Mouse (Mus musculus) brown adipose tissue, adult 24 weeks (tissue): Measurements from ENCODE around the gene Sav1. TPM values are rescaled to one million over a fixed set of nuclear protein-coding genes. Genes with fewer than 3 reads are reported as not detected.

Source experiments
- H3K27ac ChIP-seq: fragments of 200-500 bp; replicated peaks from 2 replicates; pipeline ENCODE4 v1.5.1; 2012; ENCODE audit warnings: low read depth, mild to moderate bottlenecking, low read length
- H3K4me1 ChIP-seq: fragments of 200-500 bp; 2 replicates; pipeline ENCODE4 v1.6.1; 2012; ENCODE audit warnings: low read length, mixed read lengths; ENCODE audit not compliant: control insufficient read depth, insufficient read depth, insufficient read length
- H3K4me3 ChIP-seq: fragments of 200-500 bp; 2 replicates; pipeline ENCODE4 v1.5.1; 2012; ENCODE audit warnings: low read depth, mild to moderate bottlenecking, low read length, moderate library complexity; ENCODE audit not compliant: insufficient read depth
- polyA plus RNA-seq: library from polyadenylated mRNA; stranded (reverse); fragments of >200 nt; gene quantifications from 2 replicates; pipeline ENCODE4 v1.2.4, GENCODE M21; 2012; ENCODE audit not compliant: missing spikeins, insufficient read depth, insufficient read length

Gene Sav1
- polyA plus RNA-seq, 1 experiment, result 47.5 TPM

- H3K4me3 ChIP-seq, result no peak overlapping the region
- H3K27ac ChIP-seq, result no peak overlapping the region
- H3K4me1 ChIP-seq, result peaks cover 8% of the 10 kb centered on the region
Measured at GRCm38 (mm10) chr12:69976688-69977087, 10.1 kb downstream of the Sav1 start.

- peaks cover 4% of the 10 kb centered on the region for H3K4me1 ChIP-seq
- no peak overlapping the region for H3K4me3 ChIP-seq
- no peak overlapping the region for H3K27ac ChIP-seq
Measured at GRCm38 (mm10) chr12:69973666-69974065, 13.1 kb downstream of the Sav1 start.

GRCm38 (mm10) chr12:69968154-69968553 is 18.6 kb downstream of the Sav1 start:
- H3K4me3 ChIP-seq, result no peak overlapping the region
- H3K27ac ChIP-seq, result no peak overlapping the region

GRCm38 (mm10) chr12:69967112-69967511 is 19.7 kb downstream of the Sav1 start:
- H3K4me3 ChIP-seq, result no peak overlapping the region
- H3K27ac ChIP-seq, result no peak overlapping the region
- H3K4me1 ChIP-seq, result no peaks in the 10 kb centered on the region

More at GRCm38 (mm10) chr12:69968154-69968553, 18.6 kb downstream of the Sav1 start:
- H3K4me1 ChIP-seq, result no peaks in the 10 kb centered on the region; the same call in 1 of the 2 replicates

GRCm38 (mm10) chr12:69966071-69966470 is 20.7 kb downstream of the Sav1 start:
- H3K4me1 ChIP-seq, result no peaks in the 10 kb centered on the region
- H3K4me3 ChIP-seq, result no peak overlapping the region
- no peak overlapping the region for H3K27ac ChIP-seq

GRCm38 (mm10) chr12:69965644-69966043 is 21.2 kb downstream of the Sav1 start:
- no peaks in the 10 kb centered on the region for H3K4me1 ChIP-seq
- H3K4me3 ChIP-seq, result no peak overlapping the region
- H3K27ac ChIP-seq, result no peak overlapping the region

- H3K4me3 ChIP-seq, result no peak overlapping the region
- H3K4me1 ChIP-seq, result no peaks in the 10 kb centered on the region
- no peak overlapping the region for H3K27ac ChIP-seq
Measured at GRCm38 (mm10) chr12:69963141-69963540, 23.7 kb downstream of the Sav1 start.

- no peaks in the 10 kb centered on the region for H3K4me1 ChIP-seq
- no peak overlapping the region for H3K27ac ChIP-seq
- H3K4me3 ChIP-seq, result no peak overlapping the region
Measured at GRCm38 (mm10) chr12:69962468-69962867, 24.3 kb downstream of the Sav1 start.

- Histone ChIP-seq H3K27ac (no peak overlapping the region), H3K4me1 (no peaks in the 10 kb centered on the region), H3K4me3 (no peak overlapping the region)
Measured at GRCm38 (mm10) chr12:69957378-69957777, 29.4 kb downstream of the Sav1 start.

GRCm38 (mm10) chr12:69947502-69947901 is 39.3 kb downstream of the Sav1 start:
- Histone ChIP-seq H3K4me3 (no peak overlapping the region), H3K27ac (no peak overlapping the region), H3K4me1 (no peaks in the 10 kb centered on the region)

- Histone ChIP-seq H3K4me1 (no peaks in the 10 kb centered on the region), H3K4me3 (no peak overlapping the region), H3K27ac (no peak overlapping the region)
Measured at GRCm38 (mm10) chr12:69945861-69946260, 40.9 kb downstream of the Sav1 start.

GRCm38 (mm10) chr12:69941655-69942329 is 45.0 kb downstream of the Sav1 start:
- H3K4me1 ChIP-seq, result no peaks in the 10 kb centered on the region
- H3K4me3 ChIP-seq, result no peak overlapping the region
- H3K27ac ChIP-seq, result no peak overlapping the region

- Histone ChIP-seq H3K27ac (no peak overlapping the region), H3K4me3 (no peak overlapping the region), H3K4me1 (no peaks in the 10 kb centered on the region)
Measured at GRCm38 (mm10) chr12:69939291-69939690, 47.5 kb downstream of the Sav1 start.

- H3K4me1 ChIP-seq, result no peaks in the 10 kb centered on the region
- H3K27ac ChIP-seq, result no peak overlapping the region
- no peak overlapping the region for H3K4me3 ChIP-seq
Measured at GRCm38 (mm10) chr12:69937731-69938130, 49.1 kb downstream of the Sav1 start.

- H3K27ac ChIP-seq, result no peak overlapping the region
- no peak overlapping the region for H3K4me3 ChIP-seq
- H3K4me1 ChIP-seq, result no peaks in the 10 kb centered on the region
Measured at GRCm38 (mm10) chr12:69926716-69927115, 60.1 kb downstream of the Sav1 start.

- no peak overlapping the region for H3K27ac ChIP-seq
- H3K4me3 ChIP-seq, result no peak overlapping the region
- H3K4me1 ChIP-seq, result no peaks in the 10 kb centered on the region
Measured at GRCm38 (mm10) chr12:69924012-69924411, 62.8 kb downstream of the Sav1 start.
